Mouse (Mus musculus) forebrain, postnatal 0 days (tissue): ENCODE data around the gene Gpr108. TPM values are rescaled to one million over a fixed set of nuclear protein-coding genes. Genes with fewer than 3 reads are reported as not detected.

ENCODE experiments used
- ATAC-seq: fragments of 200-750 bp; cut with Nextera tagmentation; 2 replicates; pipeline ENCODE4 v1.8.0; 2017; ENCODE audit warnings: mild to moderate bottlenecking, moderate library complexity
- DNase-seq: peaks from one replicate; pipeline ENCODE4 v3.0.0-alpha.2; 2015
- H3K27ac ChIP-seq: fragments of 300-500 bp; sonication (generic); 2 replicates; pipeline ENCODE4 v1.5.1; 2014; ENCODE audit warnings: low read depth, mild to moderate bottlenecking, antibody characterized with exemption, low read length, moderate library complexity, mixed read lengths
- H3K27me3 ChIP-seq: fragments of 300-500 bp; sonication (generic); 2 replicates; pipeline ENCODE4 v1.6.1; 2014; ENCODE audit warnings: mild to moderate bottlenecking, low read length, mixed read lengths; ENCODE audit not compliant: insufficient read depth
- H3K36me3 ChIP-seq: fragments of 300-500 bp; sonication (generic); 2 replicates; pipeline ENCODE4 v1.6.1; 2014; ENCODE audit warnings: mild to moderate bottlenecking, moderate library complexity; ENCODE audit not compliant: insufficient read depth
- H3K4me1 ChIP-seq: fragments of 300-500 bp; sonication (generic); 2 replicates; pipeline ENCODE4 v1.6.1; 2014; ENCODE audit warnings: antibody characterized with exemption; ENCODE audit not compliant: insufficient read depth
- H3K4me2 ChIP-seq: fragments of 300-500 bp; sonication (generic); 2 replicates; pipeline ENCODE4 v1.6.1; 2014; ENCODE audit warnings: low read depth, mild to moderate bottlenecking, moderate library complexity
- H3K4me3 ChIP-seq: fragments of 300-500 bp; sonication (generic); 2 replicates; pipeline ENCODE4 v1.5.1; 2014; ENCODE audit warnings: low read depth, low read length, mixed read lengths
- H3K9ac ChIP-seq: fragments of 300-500 bp; sonication (generic); 2 replicates; pipeline ENCODE4 v1.6.1; 2014; ENCODE audit warnings: mild to moderate bottlenecking
- H3K9me3 ChIP-seq: fragments of 300-500 bp; sonication (generic); 2 replicates; pipeline ENCODE4 v1.6.1; 2016; ENCODE audit warnings: low read length
- CTCF ChIP-seq: sonication (generic); IDR thresholded peaks from 2 replicates; pipeline ENCODE4 v1.5.1; 2016; ENCODE audit warnings: antibody characterized with exemption, control low read depth, low read depth
- WGBS: fragments of 180-500 bp; shearing (Covaris S2); extraction: QIAGEN DNeasy Blood & Tissue Kit; methylation state at CpG from one replicate; pipeline ENCODE4 v1.1.7; 2014; 5-methylcytosine and 5-hydroxymethylcytosine counted together
- polyA plus RNA-seq: library from polyadenylated mRNA; unstranded; fragments of >200 nt; fragmentation: Nextera tagmentation; extraction: Ambion mirVana; gene quantifications from 2 replicates; pipeline ENCODE4 v1.2.1, GENCODE M21; 2015
- total RNA-seq: library from RNA; depleted of rRNA; stranded (reverse); fragments of >200 nt; gene quantifications from 2 replicates; pipeline ENCODE4 v1.2.3, GENCODE M21; 2014

The Gpr108 gene
- total and polyA plus RNA-seq, 2 experiments from 2014 or later, result 17.5 to 18.6 TPM

GRCm38 (mm10) chr17:57211501-57211900, 36.7 kb downstream of the Gpr108 start:
- no peak for TF ChIP-seq CTCF
- 68% methylated on average over 9 of the region's 9 CpGs for WGBS
- no peak for DNase-seq
- H3K4me1 ChIP-seq, result no peaks in the 10 kb centered on the region
- H3K27ac ChIP-seq, result no peak overlapping the region
- no peak for ATAC-seq
- H3K27me3 ChIP-seq, result no peaks in the 10 kb centered on the region
- H3K4me3 ChIP-seq, result no peak overlapping the region
- no peaks in the 10 kb centered on the region for H3K36me3 ChIP-seq
- no peaks in the 10 kb centered on the region for H3K9me3 ChIP-seq
- H3K4me2 ChIP-seq, result no peak overlapping the region
- no peak overlapping the region for H3K9ac ChIP-seq

- H3K27me3 ChIP-seq, result no peaks in the 10 kb centered on the region
- H3K4me3 ChIP-seq, result no peak overlapping the region
- DNase-seq, result no peak
- no peak overlapping the region for H3K9ac ChIP-seq
- no peaks in the 10 kb centered on the region for H3K9me3 ChIP-seq
- no peak for TF ChIP-seq CTCF
- no peaks in the 10 kb centered on the region for H3K4me1 ChIP-seq
- 89% methylated on average over 4 of the region's 4 CpGs for WGBS
- H3K36me3 ChIP-seq, result no peaks in the 10 kb centered on the region
- no peak for ATAC-seq
- no peak overlapping the region for H3K27ac ChIP-seq
- no peak overlapping the region for H3K4me2 ChIP-seq
Observed at GRCm38 (mm10) chr17:57209330-57209729, 38.9 kb downstream of the Gpr108 start.

GRCm38 (mm10) chr17:57207938-57208337, 40.3 kb downstream of the Gpr108 start:
- WGBS, result 73% methylated on average over 3 of the region's 3 CpGs
- no peak for DNase-seq
- Histone ChIP-seq H3K4me1 (no peaks in the 10 kb centered on the region), H3K4me2 (no peak overlapping the region), H3K9ac (no peak overlapping the region), H3K27ac (no peak overlapping the region), H3K36me3 (no peaks in the 10 kb centered on the region), H3K4me3 (no peak overlapping the region), H3K27me3 (no peaks in the 10 kb centered on the region), H3K9me3 (no peaks in the 10 kb centered on the region)
- no peak for TF ChIP-seq CTCF
- ATAC-seq, result no peak

- no peaks in the 10 kb centered on the region for H3K9me3 ChIP-seq
- H3K4me3 ChIP-seq, result no peak overlapping the region
- ATAC-seq, result no peak
- no peak for DNase-seq
- H3K27me3 ChIP-seq, result no peaks in the 10 kb centered on the region
- no peak for TF ChIP-seq CTCF
- H3K27ac ChIP-seq, result no peak overlapping the region
- H3K36me3 ChIP-seq, result no peaks in the 10 kb centered on the region
- WGBS, result 85% methylated on average over 10 of the region's 10 CpGs
- no peak overlapping the region for H3K9ac ChIP-seq
- H3K4me2 ChIP-seq, result no peak overlapping the region
- no peaks in the 10 kb centered on the region for H3K4me1 ChIP-seq
Observed at GRCm38 (mm10) chr17:57201841-57202724, 46.2 kb downstream of the Gpr108 start.

- no peaks in the 10 kb centered on the region for H3K4me1 ChIP-seq
- H3K4me2 ChIP-seq, result no peak overlapping the region
- H3K9ac ChIP-seq, result no peak overlapping the region
- H3K4me3 ChIP-seq, result no peak overlapping the region
- H3K9me3 ChIP-seq, result no peaks in the 10 kb centered on the region
- H3K27me3 ChIP-seq, result no peaks in the 10 kb centered on the region
- TF ChIP-seq CTCF, result no peak
- no peak overlapping the region for H3K27ac ChIP-seq
- DNase-seq, result no peak
- WGBS, result 89% methylated on average over 3 of the region's 3 CpGs
- H3K36me3 ChIP-seq, result no peaks in the 10 kb centered on the region
- ATAC-seq, result no peak
Observed at GRCm38 (mm10) chr17:57198252-57198651, 50.0 kb downstream of the Gpr108 start.

GRCm38 (mm10) chr17:57195326-57196010, 52.8 kb downstream of the Gpr108 start:
- Histone ChIP-seq H3K4me1 (no peaks in the 10 kb centered on the region), H3K36me3 (no peaks in the 10 kb centered on the region), H3K27me3 (no peaks in the 10 kb centered on the region), H3K27ac (no peak overlapping the region), H3K9ac (no peak overlapping the region), H3K4me2 (no peak overlapping the region), H3K4me3 (no peak overlapping the region), H3K9me3 (no peaks in the 10 kb centered on the region)
- WGBS, result 86% methylated on average over 8 of the region's 8 CpGs
- no peak for DNase-seq
- no peak for ATAC-seq
- no peak for TF ChIP-seq CTCF

GRCm38 (mm10) chr17:57194771-57195170, 53.5 kb downstream of the Gpr108 start:
- no peaks in the 10 kb centered on the region for H3K4me1 ChIP-seq
- ATAC-seq (no peak), DNase-seq (no peak)
- no peak overlapping the region for H3K4me2 ChIP-seq
- no peak overlapping the region for H3K4me3 ChIP-seq
- no peak for TF ChIP-seq CTCF
- 81% methylated on average over 3 of the region's 3 CpGs for WGBS
- no peaks in the 10 kb centered on the region for H3K36me3 ChIP-seq
- no peak overlapping the region for H3K9ac ChIP-seq
- H3K9me3 ChIP-seq, result no peaks in the 10 kb centered on the region
- no peak overlapping the region for H3K27ac ChIP-seq
- H3K27me3 ChIP-seq, result no peaks in the 10 kb centered on the region
